Mouse (Mus musculus) hindbrain, embryonic 11.5 days (tissue): ENCODE data around the gene B3galt4. TPM values are rescaled to one million over a fixed set of nuclear protein-coding genes. Genes with fewer than 3 reads are reported as not detected.

Source experiments
- ATAC-seq: fragments of 200-750 bp; cut with Nextera tagmentation; 2 replicates; pipeline ENCODE4 v1.8.0; 2017; ENCODE audit warnings: mild to moderate bottlenecking, moderate TSS enrichment, moderate library complexity; ENCODE audit not compliant: low FRiP score
- DNase-seq: peaks from one replicate; pipeline ENCODE4 v3.0.0-alpha.2; 2015; ENCODE audit warnings: low spot score
- H3K27ac ChIP-seq: fragments of 300-500 bp; sonication (generic); 2 replicates; pipeline ENCODE4 v1.5.1; 2014; ENCODE audit warnings: mild to moderate bottlenecking, low read depth, low read length
- H3K27me3 ChIP-seq: fragments of 300-500 bp; sonication (generic); 2 replicates; pipeline ENCODE4 v1.6.1; 2014; ENCODE audit warnings: mild to moderate bottlenecking, low read length, moderate library complexity, mixed read lengths; ENCODE audit not compliant: control insufficient read depth, insufficient read depth
- H3K36me3 ChIP-seq: fragments of 300-500 bp; sonication (generic); 2 replicates; pipeline ENCODE4 v1.6.1; 2014; ENCODE audit warnings: mild to moderate bottlenecking, low read length, moderate library complexity, mixed read lengths; ENCODE audit not compliant: control insufficient read depth, insufficient read depth
- H3K4me1 ChIP-seq: fragments of 300-500 bp; sonication (generic); replicated peaks from 2 replicates; pipeline ENCODE4 v1.6.1; 2014; ENCODE audit warnings: low read length, mixed read lengths; ENCODE audit not compliant: control insufficient read depth, insufficient read depth
- H3K4me2 ChIP-seq: fragments of 300-500 bp; sonication (generic); replicated peaks from 2 replicates; pipeline ENCODE4 v1.6.1; 2014; ENCODE audit warnings: mild to moderate bottlenecking, low read depth, low read length
- H3K4me3 ChIP-seq: fragments of 300-500 bp; sonication (generic); 2 replicates; pipeline ENCODE4 v1.5.1; 2014; ENCODE audit warnings: low read depth, low read length
- H3K9ac ChIP-seq: fragments of 300-500 bp; sonication (generic); 2 replicates; pipeline ENCODE4 v1.6.1; 2014; ENCODE audit warnings: low read depth, low read length
- H3K9me3 ChIP-seq: fragments of 300-500 bp; sonication (generic); 2 replicates; pipeline ENCODE4 v1.6.1; 2016; ENCODE audit warnings: low read length; ENCODE audit not compliant: control insufficient read depth
- WGBS: fragments of 180-500 bp; shearing (Covaris S2); extraction: QIAGEN DNeasy Blood & Tissue Kit; methylation state at CpG from one replicate; pipeline ENCODE4 v1.1.7; 2014; 5-methylcytosine and 5-hydroxymethylcytosine counted together
- polyA plus RNA-seq: library from polyadenylated mRNA; unstranded; fragments of >200 nt; fragmentation: Nextera tagmentation; extraction: Ambion mirVana; gene quantifications from 2 replicates; pipeline ENCODE4 v1.2.1, GENCODE M21; 2014

The B3galt4 gene
- polyA plus RNA-seq, 1 experiment from 2014 or later, result 5.3 TPM

DNA sequence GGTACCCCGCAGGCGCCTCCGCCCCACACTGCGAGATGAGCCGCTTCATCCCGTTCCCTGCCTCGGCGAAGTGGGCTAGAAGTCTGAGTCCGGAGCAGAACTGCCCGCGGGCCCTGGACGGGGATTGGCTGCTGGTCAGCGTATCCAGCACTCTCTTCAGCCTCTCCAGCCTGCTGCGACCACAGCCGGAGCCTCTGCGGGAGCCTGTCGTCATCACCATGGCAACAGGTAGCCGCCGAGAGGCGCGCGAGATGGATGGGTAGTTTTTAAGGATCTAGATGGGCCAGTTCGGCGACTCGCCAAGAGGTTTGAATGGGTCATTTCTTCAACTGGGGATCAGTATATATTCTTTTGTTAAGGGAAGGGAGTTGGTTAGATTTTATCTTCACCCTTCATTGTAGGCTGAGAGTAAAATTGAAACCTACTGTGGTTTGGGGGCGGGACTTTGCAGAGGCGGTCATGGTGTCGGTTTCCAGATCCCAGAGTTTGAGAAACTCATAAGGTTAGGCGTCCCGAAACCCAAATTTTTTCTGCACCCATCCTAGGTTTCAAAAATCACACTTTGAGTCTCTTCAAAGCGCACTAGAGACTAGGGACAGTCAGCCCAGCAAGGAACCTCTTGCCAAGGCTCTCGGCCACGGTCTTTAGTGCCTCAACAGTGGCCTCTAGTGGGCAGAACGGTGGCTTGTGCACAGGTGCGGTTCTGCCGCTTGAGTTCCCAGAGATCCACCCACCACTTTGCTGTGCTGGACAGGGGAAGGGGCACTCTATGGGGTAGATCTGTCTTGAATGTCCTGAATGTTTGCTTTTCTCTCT lies 30.8 kb downstream of the B3galt4 start:
- H3K4me1 ChIP-seq, result peaks cover 20% of the 10 kb centered on the region
- no peaks in the 10 kb centered on the region for H3K36me3 ChIP-seq
- 0 out of 2 replicates have a peak overlapping the region, but pooled peaks have one; percentile 30 for H3K27ac ChIP-seq
- H3K27me3 ChIP-seq, result no peaks in the 10 kb centered on the region
- H3K9ac ChIP-seq, result peak overlapping the region; percentile 67
- H3K4me3 ChIP-seq, result peak overlapping the region; percentile 49
- DNase-seq, result peak; percentile 89
- H3K4me2 ChIP-seq, result peak overlapping the region; percentile 86
- WGBS, result under 1% methylated on average over 36 of the region's 36 CpGs
- peak; percentile 61 for ATAC-seq
- H3K9me3 ChIP-seq, result no peaks in the 10 kb centered on the region

DNA sequence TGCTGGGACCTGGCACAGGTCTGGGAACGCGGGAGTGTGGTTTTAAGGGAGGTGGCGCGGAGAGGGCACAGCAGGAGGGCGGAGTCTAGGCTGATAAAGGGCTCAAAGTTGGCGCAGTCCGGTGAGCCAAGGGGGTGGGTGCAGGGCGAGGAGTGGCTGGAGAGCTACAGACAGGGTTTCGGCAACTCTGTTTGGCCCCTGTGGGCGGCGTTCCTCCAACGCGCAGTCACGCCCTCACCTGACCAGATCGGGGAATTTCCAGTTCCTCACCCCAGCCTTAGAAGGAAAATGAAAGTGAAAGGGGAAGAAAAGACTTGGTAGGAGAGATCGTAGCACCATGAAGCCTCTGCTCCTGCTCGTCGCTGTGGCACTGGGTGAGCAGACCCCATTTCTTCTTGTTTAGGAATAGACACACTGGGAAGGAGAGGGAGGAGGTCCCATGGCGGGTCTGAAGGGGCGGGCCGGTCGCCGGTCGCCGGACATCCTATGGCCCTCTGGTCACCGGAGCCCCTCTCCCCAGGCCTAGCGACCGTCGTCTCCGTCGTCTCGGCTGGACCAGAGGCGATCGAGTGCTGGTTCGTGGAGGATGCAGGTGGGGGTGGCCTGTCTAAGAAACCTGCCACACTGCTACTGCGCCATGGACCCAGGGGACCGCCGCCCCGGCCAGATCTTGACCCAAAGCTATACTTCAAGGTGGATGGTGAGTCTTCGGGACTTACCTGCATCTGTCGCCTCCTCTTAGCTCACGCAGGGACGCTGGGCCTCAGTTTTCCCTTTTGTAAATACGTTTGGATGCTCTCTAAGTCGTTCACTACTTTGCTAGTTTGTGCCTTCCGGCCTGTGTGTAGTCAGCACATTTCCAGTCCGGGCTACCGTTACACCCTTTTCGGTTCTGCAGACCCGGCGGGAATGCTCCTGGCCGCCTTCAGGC lies 31.7 kb downstream of the B3galt4 start:
- Histone ChIP-seq H3K4me3 (peak overlapping the region; percentile 49), H3K9ac (peak overlapping the region; percentile 67), H3K36me3 (no peaks in the 10 kb centered on the region), H3K27ac (0 out of 2 replicates have a peak overlapping the region, but pooled peaks have one; percentile 20), H3K4me2 (peak overlapping the region; percentile 86), H3K4me1 (peaks cover 20% of the 10 kb centered on the region), H3K27me3 (no peaks in the 10 kb centered on the region), H3K9me3 (no peaks in the 10 kb centered on the region)
- DNase-seq, result peak; percentile 46
- no peak for ATAC-seq
- WGBS, result under 1% methylated on average over 51 of the region's 52 CpGs

DNA sequence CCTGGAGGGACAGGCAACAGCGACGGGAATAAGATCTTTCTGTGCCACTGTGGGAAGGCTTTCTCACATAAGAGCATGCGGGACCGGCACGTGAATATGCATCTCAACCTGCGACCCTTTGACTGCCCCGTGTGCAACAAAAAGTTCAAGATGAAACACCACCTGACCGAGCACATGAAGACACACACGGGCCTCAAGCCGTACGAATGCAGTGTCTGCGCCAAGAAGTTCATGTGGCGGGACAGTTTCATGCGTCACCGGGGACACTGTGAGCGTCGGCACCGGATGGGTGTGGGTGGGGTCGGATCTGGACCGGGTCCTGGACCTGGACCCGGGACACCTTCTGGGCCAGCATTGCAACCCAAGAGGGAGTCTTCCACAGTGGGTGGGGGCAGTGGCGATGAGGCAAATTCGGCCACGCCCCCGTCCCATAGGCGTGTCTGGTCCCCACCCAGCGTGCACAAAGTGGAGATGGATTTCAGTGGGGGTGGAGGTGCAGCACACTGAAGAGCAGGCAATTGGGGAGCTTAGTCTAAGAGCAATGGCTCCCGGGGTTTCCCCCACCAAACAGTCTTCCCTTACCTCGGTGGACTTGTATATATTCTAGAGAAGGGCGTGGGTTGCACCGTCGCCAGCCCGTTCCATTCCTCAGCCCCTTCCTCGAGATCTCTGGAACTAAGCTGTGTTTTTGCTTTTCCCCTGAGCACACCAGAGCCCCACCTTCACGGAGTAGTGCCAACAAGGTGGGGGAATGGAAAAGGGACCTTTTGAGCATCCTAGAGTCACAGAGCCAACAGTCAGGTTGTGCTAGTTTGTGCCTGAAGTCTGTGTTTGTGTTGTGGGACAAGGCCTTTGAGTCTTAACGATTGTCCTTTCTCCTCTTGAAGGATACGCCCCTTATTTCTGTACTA lies 32.7 kb downstream of the B3galt4 start:
- H3K4me3 ChIP-seq, result peak overlapping the region; percentile 49; the same call in 1 of the 2 replicates
- H3K4me2 ChIP-seq, result peak overlapping the region; percentile 86
- peaks cover 6% of the 10 kb centered on the region for H3K36me3 ChIP-seq
- 0 out of 2 replicates have a peak overlapping the region, but pooled peaks have one; percentile 17 for H3K27ac ChIP-seq
- no peaks in the 10 kb centered on the region for H3K27me3 ChIP-seq
- DNase-seq (no peak), ATAC-seq (no peak)
- no peak overlapping the region for H3K9ac ChIP-seq
- WGBS, result 64% methylated on average over 37 of the region's 37 CpGs
- peaks cover 20% of the 10 kb centered on the region for H3K4me1 ChIP-seq
- no peaks in the 10 kb centered on the region for H3K9me3 ChIP-seq

DNA sequence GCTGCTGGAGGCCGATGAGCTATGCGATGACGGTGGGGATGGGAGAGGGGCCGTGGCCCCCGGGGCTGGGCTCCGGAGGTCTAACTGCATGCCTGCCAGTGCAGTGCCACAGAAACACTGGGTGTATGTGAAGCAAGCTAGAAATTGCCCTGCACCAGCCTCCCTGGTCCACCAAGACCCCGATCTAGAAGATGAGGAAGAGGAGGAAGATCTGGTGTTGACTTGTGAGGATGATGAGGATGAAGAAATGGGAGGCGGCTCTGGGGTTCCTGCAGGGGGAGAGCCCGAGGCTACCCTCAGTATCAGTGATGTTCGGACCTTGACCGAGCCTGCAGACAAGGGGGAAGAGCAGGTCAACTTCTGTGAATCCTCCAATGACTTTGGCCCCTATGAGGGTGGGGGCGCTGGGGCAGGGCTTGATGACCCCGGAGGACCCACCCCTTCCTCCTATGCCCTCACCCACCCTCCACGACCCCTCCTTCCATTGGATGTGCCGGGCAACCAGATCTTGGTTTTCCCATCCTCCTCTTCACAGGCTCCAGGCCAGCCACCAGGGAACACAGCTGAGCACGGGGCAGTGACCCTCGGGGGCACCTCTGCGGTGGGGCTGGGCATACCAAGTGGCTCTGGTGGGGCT lies 33.5 kb downstream of the B3galt4 start:
- Histone ChIP-seq H3K27ac (no peak overlapping the region), H3K27me3 (no peaks in the 10 kb centered on the region), H3K4me3 (no peak overlapping the region), H3K9me3 (no peaks in the 10 kb centered on the region), H3K4me2 (no peak overlapping the region), H3K9ac (no peak overlapping the region), H3K4me1 (peaks cover 20% of the 10 kb centered on the region), H3K36me3 (peaks cover 10% of the 10 kb centered on the region)
- WGBS, result 82% methylated on average over 18 of the region's 18 CpGs
- ATAC-seq (no peak), DNase-seq (no peak)

DNA sequence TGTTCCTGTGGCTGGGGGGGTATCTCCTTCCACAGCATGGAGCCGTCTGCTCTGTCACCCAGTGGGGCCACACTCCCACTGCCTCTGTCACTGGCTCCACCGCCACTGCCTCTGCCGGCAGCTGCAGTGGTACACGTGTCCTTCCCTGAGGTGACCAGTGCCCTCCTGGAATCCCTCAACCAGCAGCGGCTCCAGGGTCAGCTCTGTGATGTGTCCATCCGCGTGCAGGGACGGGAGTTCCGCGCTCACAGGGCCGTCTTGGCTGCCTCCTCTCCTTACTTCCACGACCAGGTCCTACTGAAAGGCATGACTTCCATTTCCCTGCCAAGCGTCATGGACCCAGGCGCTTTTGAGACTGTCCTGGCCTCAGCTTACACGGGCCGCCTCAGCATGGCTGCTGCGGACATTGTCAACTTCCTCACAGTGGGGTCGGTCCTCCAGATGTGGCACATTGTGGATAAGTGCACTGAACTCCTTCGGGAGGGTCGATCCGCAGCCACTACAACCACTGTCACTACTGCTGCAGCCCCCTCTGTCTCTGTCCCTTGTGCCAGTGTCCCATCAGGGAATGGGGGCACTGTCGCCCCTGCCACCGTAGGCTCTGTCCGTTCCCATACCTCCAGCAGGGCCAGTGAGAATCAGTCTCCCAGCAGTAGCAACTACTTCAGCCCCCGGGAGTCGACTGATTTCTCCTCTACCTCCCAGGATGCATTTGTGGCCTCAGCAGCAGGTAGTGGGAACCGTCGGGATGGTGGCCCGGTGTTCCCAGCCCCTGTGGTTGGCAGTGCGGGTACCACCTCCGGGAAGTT lies 34.2 kb downstream of the B3galt4 start:
- 73% methylated on average over 31 of the region's 31 CpGs for WGBS
- no peaks in the 10 kb centered on the region for H3K9me3 ChIP-seq
- ATAC-seq, result no peak
- no peak overlapping the region for H3K9ac ChIP-seq
- peak overlapping the region; percentile 64; the same call in 1 of the 2 replicates for H3K4me3 ChIP-seq
- no peaks in the 10 kb centered on the region for H3K27me3 ChIP-seq
- H3K4me2 ChIP-seq, result peak overlapping the region; percentile 59
- peaks cover 15% of the 10 kb centered on the region for H3K36me3 ChIP-seq
- H3K4me1 ChIP-seq, result peaks cover 20% of the 10 kb centered on the region
- DNase-seq, result no peak
- no peak overlapping the region for H3K27ac ChIP-seq

DNA sequence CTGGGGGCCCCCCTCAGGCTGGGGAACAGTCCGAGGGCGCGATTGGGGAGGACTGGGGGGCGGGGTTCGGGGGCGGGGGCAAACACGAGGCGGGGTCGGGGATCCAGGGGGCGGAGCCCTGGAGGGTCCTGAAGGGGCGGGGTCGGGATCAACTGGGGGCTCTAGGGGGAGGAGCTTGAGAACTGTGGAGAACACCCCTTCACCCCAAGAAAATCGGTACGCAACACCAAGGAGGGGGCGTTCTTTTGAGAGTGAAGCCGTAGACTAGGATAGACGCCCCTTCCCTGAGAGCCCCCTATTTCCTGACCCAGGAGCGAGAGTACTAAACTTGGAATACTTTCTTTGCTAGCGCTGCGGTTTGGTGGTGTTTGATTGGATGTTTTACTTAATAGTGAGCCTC lies 35.0 kb downstream of the B3galt4 start:
- Histone ChIP-seq H3K36me3 (peaks cover 17% of the 10 kb centered on the region), H3K9me3 (no peaks in the 10 kb centered on the region), H3K9ac (peak overlapping the region; percentile 59), H3K4me1 (peaks cover 20% of the 10 kb centered on the region), H3K4me2 (peak overlapping the region; percentile 59), H3K27ac (peak overlapping the region; percentile 78), H3K27me3 (no peaks in the 10 kb centered on the region), H3K4me3 (peak overlapping the region; percentile 64)
- 2% methylated on average over 17 of the region's 20 CpGs for WGBS
- peak; percentile 41 for ATAC-seq
- peak; percentile 80 for DNase-seq

DNA sequence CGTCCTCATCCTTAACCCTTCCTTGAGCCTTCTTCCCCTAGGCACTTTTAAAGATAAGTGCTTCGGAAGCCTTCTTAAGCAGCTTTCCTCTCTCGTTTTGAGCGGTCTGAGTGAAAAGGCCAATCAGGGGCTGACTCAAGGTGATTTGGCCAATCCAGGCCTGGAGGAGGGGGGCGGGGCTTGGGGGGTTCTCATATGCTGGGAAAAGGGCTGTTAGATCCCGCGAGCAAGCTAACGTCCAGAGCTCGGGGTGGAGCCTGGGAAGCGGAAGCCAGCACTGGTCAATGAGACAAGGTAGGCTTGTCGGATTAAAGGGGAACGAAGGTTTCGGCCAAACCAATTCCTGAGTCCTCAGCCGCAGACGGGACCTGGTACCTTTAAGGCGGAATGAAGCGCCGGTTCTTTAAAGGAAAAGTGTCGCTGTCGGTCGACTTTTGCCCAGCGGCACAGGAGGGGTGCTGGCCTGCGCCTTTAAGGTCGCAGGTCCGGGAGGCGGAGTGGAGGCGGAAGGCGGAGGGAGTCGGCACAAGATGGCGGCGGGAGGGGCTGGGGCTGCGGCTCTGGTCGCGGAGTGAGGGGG lies 35.5 kb downstream of the B3galt4 start, which contains the start of the genes Tapbp and Zbtb22:
Gene Tapbp (plus strand): TSS at position 229 of the 580 bp plus-strand sequence.
Gene Zbtb22 (plus strand): TSS at position 234 of the 580 bp plus-strand sequence.
- WGBS, result 1% methylated on average over 33 of the region's 34 CpGs
- Histone ChIP-seq H3K36me3 (peaks cover 17% of the 10 kb centered on the region), H3K9me3 (no peaks in the 10 kb centered on the region), H3K27me3 (no peaks in the 10 kb centered on the region), H3K9ac (peak within 1 kb of the TSS; percentile 59), H3K4me3 (peak within 1 kb of the TSS; percentile 64), H3K4me2 (peak within 1 kb of the TSS; percentile 59), H3K4me1 (peaks cover 17% of the 10 kb centered on the region), H3K27ac (peak within 1 kb of the TSS; percentile 78)
- DNase-seq, result peak; percentile 97
- ATAC-seq, result peak; percentile 91
